ENCODE assay signal across 21 mouse cellular contexts in the genomic region with DNA sequence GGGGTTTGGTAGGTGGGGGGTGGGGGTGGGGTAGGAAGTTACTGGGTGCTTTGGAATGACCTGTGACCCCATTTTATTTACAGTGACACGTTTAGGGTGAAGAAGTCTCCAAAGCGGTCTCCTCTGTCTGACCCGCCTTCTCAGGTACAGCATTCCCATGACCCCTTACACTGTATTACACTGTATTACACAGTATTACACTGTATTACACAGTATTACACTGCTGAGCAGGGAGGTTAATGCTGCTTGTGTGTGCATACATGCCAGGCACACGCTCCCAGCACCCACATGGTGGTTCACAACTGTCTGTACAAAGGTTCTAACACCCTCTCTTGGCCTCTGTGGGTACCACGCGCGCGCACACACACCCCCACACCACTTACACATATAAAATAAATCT. TPM values are rescaled to one million over a fixed set of nuclear protein-coding genes. Genes with fewer than 3 reads are reported as not detected.
A peak's percentile ranks its signal among the peaks of the same experiment; 100 is the strongest.
DNase-seq lines count a peak whose midpoint lies in the region; ATAC-seq and TF ChIP-seq lines count a peak whose summit lies in the region.
"Had no signal": no experiment of that assay in that cellular context is flagged by ENCODE, and none has a peak within 500 bp of the region (broad histone marks: within the 10 kb centered on the region; RNA-seq: fewer than 3 reads in every experiment).

No protein-coding gene starts in this region.

- H3K4me3 ChIP-seq in forebrain, embryonic 10.5 days = no peak overlapping the region
- H3K4me3 ChIP-seq in forebrain, postnatal 0 days (ENCODE audit: low read depth, low read length) = no peak overlapping the region
- H3K4me3 ChIP-seq in kidney, embryonic 15.5 days (replicated peaks) = no peak overlapping the region
- no peak overlapping the region for H3K4me3 ChIP-seq in kidney, adult 2 months (ENCODE audit: insufficient read depth, low read depth, low read length)
- H3K4me3 ChIP-seq in neural tube, embryonic 13.5 days = no peak overlapping the region
- H3K4me3 ChIP-seq: embryonic facial prominence, embryonic 13.5 days; limb, embryonic 10.5 days; liver, embryonic 15.5 days had no signal

- ATAC-seq in forebrain, postnatal 0 days = no peak
- no peak for ATAC-seq in kidney, embryonic 15.5 days (replicated peaks; ENCODE audit: low FRiP score)
- ATAC-seq in neural tube, embryonic 13.5 days (ENCODE audit: low read depth) = 0 out of 2 replicates have a peak, but pooled peaks have one; percentile 36
- ATAC-seq: intestine, postnatal 0 days had no signal

- no peak for TF ChIP-seq POLR2A in kidney, adult 2 months (IDR thresholded peaks at IDR 0.05; ENCODE audit: low read depth, low read length)

- peak overlapping the region; percentile 68 for H3K27ac ChIP-seq in forebrain, embryonic 10.5 days
- H3K27ac ChIP-seq in forebrain, postnatal 0 days (ENCODE audit: low read depth, low read length) = no peak overlapping the region
- peak overlapping the region; percentile 45; the same call in 1 of the 2 replicates for H3K27ac ChIP-seq in kidney, embryonic 15.5 days
- H3K27ac ChIP-seq in kidney, adult 2 months (ENCODE audit: insufficient read depth, low read depth, low read length) = no peak overlapping the region
- peak overlapping the region; percentile 78 for H3K27ac ChIP-seq in neural tube, embryonic 13.5 days (replicated peaks)
- H3K27ac ChIP-seq: embryonic facial prominence, embryonic 13.5 days; limb, embryonic 10.5 days; liver, embryonic 15.5 days had no signal

- no peak overlapping the region for H3K4me2 ChIP-seq in forebrain, postnatal 0 days (ENCODE audit: low read depth)
- H3K4me2 ChIP-seq in kidney, embryonic 15.5 days = no peak overlapping the region
- no peak overlapping the region for H3K4me2 ChIP-seq in neural tube, embryonic 13.5 days
- H3K4me2 ChIP-seq: embryonic facial prominence, embryonic 13.5 days; heart, embryonic 11.5 days; liver, embryonic 15.5 days had no signal

- 92% methylated on average over 8 of the region's 8 CpGs for WGBS in forebrain, embryonic 10.5 days
- 89% methylated on average over 8 of the region's 8 CpGs for WGBS in forebrain, postnatal 0 days
- 93% methylated on average over 8 of the region's 8 CpGs for WGBS in kidney, embryonic 15.5 days
- 87% methylated on average over 8 of the region's 8 CpGs for WGBS in kidney, adult 2 months
- 92% methylated on average over 8 of the region's 8 CpGs for WGBS in neural tube, embryonic 13.5 days

- peaks cover 26% of the 10 kb centered on the region for H3K4me1 ChIP-seq in forebrain, embryonic 10.5 days
- 0 out of 2 replicates have a peak, but pooled peaks cover 7% of the 10 kb centered on the region for H3K4me1 ChIP-seq in forebrain, postnatal 0 days (ENCODE audit: insufficient read depth)
- peaks cover 15% of the 10 kb centered on the region; the same call in 1 of the 2 replicates for H3K4me1 ChIP-seq in kidney, embryonic 15.5 days
- peaks cover 6% of the 10 kb centered on the region; the same call in 1 of the 2 replicates for H3K4me1 ChIP-seq in kidney, adult 2 months (ENCODE audit: control insufficient read depth, insufficient read depth, low read length)
- peaks cover 37% of the 10 kb centered on the region for H3K4me1 ChIP-seq in neural tube, embryonic 13.5 days (replicated peaks)
- H3K4me1 ChIP-seq: liver, embryonic 15.5 days had no signal

- no peak for DNase-seq in forebrain, embryonic 10.5 days (ENCODE audit: extremely low spot score, low spot score)
- no peak for DNase-seq in forebrain, postnatal 0 days
- DNase-seq in kidney, adult 2 months = no peak
- DNase-seq in neural tube, embryonic 10.5 days (ENCODE audit: extremely low spot score, low spot score) = no peak
- DNase-seq in gastrocnemius, postnatal 25 days = no peak
- DNase-seq in ovary, postnatal 36 days (ENCODE audit: low spot score) = no peak
- DNase-seq: adrenal gland, postnatal 10 days; cerebellum, adult 18-20 months; cerebellum, postnatal 14 days; heart, postnatal 10 days; liver; lung, postnatal 4 days had no signal

- H3K9ac ChIP-seq in forebrain, postnatal 0 days = no peak overlapping the region
- H3K9ac ChIP-seq in kidney, embryonic 15.5 days = no peak overlapping the region
- no peak overlapping the region for H3K9ac ChIP-seq in neural tube, embryonic 13.5 days
- H3K9ac ChIP-seq: embryonic facial prominence, embryonic 13.5 days; liver, embryonic 15.5 days had no signal

- H3K9me3 ChIP-seq in forebrain, embryonic 10.5 days = no peaks in the 10 kb centered on the region
- H3K9me3 ChIP-seq in forebrain, postnatal 0 days (ENCODE audit: low read length) = no peaks in the 10 kb centered on the region
- H3K9me3 ChIP-seq in kidney, embryonic 15.5 days (replicated peaks) = no peaks in the 10 kb centered on the region
- H3K9me3 ChIP-seq in neural tube, embryonic 13.5 days = no peaks in the 10 kb centered on the region
- H3K9me3 ChIP-seq: embryonic facial prominence, embryonic 13.5 days; limb, embryonic 10.5 days; liver, embryonic 15.5 days had no signal

- no peaks in the 10 kb centered on the region for H3K27me3 ChIP-seq in forebrain, embryonic 10.5 days (ENCODE audit: poor library complexity, severe bottlenecking)
- no peaks in the 10 kb centered on the region for H3K27me3 ChIP-seq in forebrain, postnatal 0 days (ENCODE audit: insufficient read depth, low read length)
- no peaks in the 10 kb centered on the region for H3K27me3 ChIP-seq in kidney, embryonic 15.5 days
- H3K27me3 ChIP-seq in kidney, adult 2 months (replicated peaks; ENCODE audit: control insufficient read depth, insufficient read depth, low read length) = no peaks in the 10 kb centered on the region
- no peaks in the 10 kb centered on the region for H3K27me3 ChIP-seq in neural tube, embryonic 13.5 days
- H3K27me3 ChIP-seq: embryonic facial prominence, embryonic 13.5 days; liver, embryonic 15.5 days had no signal

- TF ChIP-seq CTCF in forebrain, postnatal 0 days (IDR thresholded peaks at IDR 0.05; ENCODE audit: low read depth) = no peak
- no peak for TF ChIP-seq CTCF in kidney, adult 2 months (conservative IDR thresholded peaks at IDR 0.05; ENCODE audit: insufficient read depth, insufficient read length, low read depth, low read length)

- peaks cover 91% of the 10 kb centered on the region for H3K36me3 ChIP-seq in forebrain, embryonic 10.5 days (replicated peaks)
- peaks cover 71% of the 10 kb centered on the region for H3K36me3 ChIP-seq in forebrain, postnatal 0 days (ENCODE audit: insufficient read depth)
- peaks cover 74% of the 10 kb centered on the region for H3K36me3 ChIP-seq in kidney, embryonic 15.5 days
- peaks cover 1% of the 10 kb centered on the region for H3K36me3 ChIP-seq in kidney, adult 2 months (ENCODE audit: control insufficient read depth, insufficient read depth, low read length)
- peaks cover 77% of the 10 kb centered on the region for H3K36me3 ChIP-seq in neural tube, embryonic 13.5 days

RNA-seq across cellular contexts. Expression of a gene that starts 40.4 kb away (rescaled TPM):
- not detected in 2 replicates for polyA plus RNA-seq in forebrain, embryonic 10.5 days (2016; fragmentation: Nextera tagmentation; extraction: Ambion mirVana)
- 0.10 and 0.31 TPM in 2 replicates for total RNA-seq in forebrain, postnatal 0 days (2014; rRNA removed)
- 0.26 and 0.41 TPM in 2 replicates for polyA plus RNA-seq in forebrain, postnatal 0 days (2015; fragmentation: Nextera tagmentation; extraction: Ambion mirVana)
- not detected in 2 replicates for polyA plus RNA-seq in kidney, embryonic 15.5 days (2015; fragmentation: Nextera tagmentation; extraction: Ambion mirVana)
- 0.06 and 0.12 TPM in 2 replicates for polyA plus RNA-seq in kidney, adult 2 months (2012; rRNA removed)
- polyA plus RNA-seq in neural tube, embryonic 13.5 days (2015; fragmentation: Nextera tagmentation; extraction: Ambion mirVana) = 0.11 and 0.25 TPM in 2 replicates
- under 1 TPM in 1 of 2 experiments, not detected in 1; 0.24 TPM for total RNA-seq in gastrocnemius, postnatal 25 days (2021)
- polyA plus RNA-seq: embryonic facial prominence, embryonic 13.5 days; heart, embryonic 11.5 days; intestine, postnatal 0 days; kidney, postnatal 0 days; limb, embryonic 10.5 days; liver, embryonic 15.5 days; lung, embryonic 16.5 days had no signal

Comparison
In these comparisons a context has a peak if more than half of its experiments do, and no peak if none do; other contexts are left out.
1. H3K27ac ChIP-seq: peak in forebrain, embryonic 10.5 days (single experiment), kidney, embryonic 15.5 days (single experiment) and neural tube, embryonic 13.5 days (single experiment); none in forebrain, postnatal 0 days (single experiment) and kidney, adult 2 months (single experiment).